Mouse (Mus musculus): ENCODE data around the gene Tesc. TPM values are rescaled to one million over a fixed set of nuclear protein-coding genes. Genes with fewer than 3 reads are reported as not detected.

Tesc gene
- polyA plus RNA-seq, 1 experiment = not detected

GRCm38 (mm10) chr5:118030022-118030675 is 2.6 kb downstream of the Tesc start:
- no peak for TF ChIP-seq GATA1 (IDR thresholded peaks at IDR 0.05; ENCODE audit: low read length)

- no peak for TF ChIP-seq GATA1 (IDR thresholded peaks at IDR 0.05; ENCODE audit: low read length)
Measured at GRCm38 (mm10) chr5:118031059-118031458, 3.5 kb downstream of the Tesc start.

GRCm38 (mm10) chr5:118031508-118031907 is 4.0 kb downstream of the Tesc start:
- no peak for TF ChIP-seq GATA1 (IDR thresholded peaks at IDR 0.05; ENCODE audit: low read length)

DNA sequence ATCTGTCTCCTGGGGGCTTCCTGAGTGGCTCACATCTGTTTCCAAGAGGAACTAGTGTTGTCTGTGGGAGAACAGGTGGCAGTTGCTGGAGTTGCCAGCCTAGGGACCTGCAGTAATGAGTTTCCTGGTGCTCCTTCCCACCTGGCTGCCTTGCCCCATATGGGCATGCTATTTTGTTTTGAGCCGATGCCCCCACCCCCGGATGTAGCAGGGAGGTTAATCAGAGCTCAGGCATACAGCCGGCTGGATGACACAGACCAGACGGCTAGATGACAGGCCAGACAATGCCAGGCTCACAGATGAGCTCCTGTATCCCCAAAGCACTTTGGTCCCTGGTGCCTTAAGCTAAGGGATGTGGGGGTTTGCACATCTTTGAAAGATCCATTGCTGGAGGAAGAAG is 5.8 kb downstream of the Tesc start:
- TF ChIP-seq GATA1 (IDR thresholded peaks at IDR 0.05; ENCODE audit: low read length) = no peak

DNA sequence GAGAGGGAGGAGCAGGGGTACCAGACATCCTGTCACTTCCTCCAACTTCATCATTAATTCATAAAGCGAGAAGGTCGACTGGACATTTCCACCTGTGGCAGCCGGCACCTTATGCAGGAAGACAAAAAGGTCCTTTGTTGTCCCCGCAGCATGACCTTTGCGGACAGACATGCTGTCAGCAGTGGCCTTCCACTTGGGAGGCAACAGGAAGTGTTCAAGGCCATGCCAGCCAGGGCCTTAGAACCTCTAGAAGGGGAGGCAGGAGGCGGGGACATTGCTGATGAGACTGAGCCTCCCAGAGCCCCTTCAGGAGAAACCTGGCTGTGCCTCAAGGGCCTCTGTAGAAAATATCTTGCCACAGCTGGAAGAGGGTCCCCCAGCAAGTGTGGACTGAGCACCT is 6.2 kb downstream of the Tesc start:
- no peak for TF ChIP-seq GATA1 (IDR thresholded peaks at IDR 0.05; ENCODE audit: low read length)

GRCm38 (mm10) chr5:118034632-118035031 is 7.1 kb downstream of the Tesc start:
- no peak for TF ChIP-seq GATA1 (IDR thresholded peaks at IDR 0.05; ENCODE audit: low read length)

GRCm38 (mm10) chr5:118035786-118036185 is 8.2 kb downstream of the Tesc start:
- TF ChIP-seq GATA1 (IDR thresholded peaks at IDR 0.05; ENCODE audit: low read length) = no peak

- no peak for TF ChIP-seq GATA1 (IDR thresholded peaks at IDR 0.05; ENCODE audit: low read length)
Measured at GRCm38 (mm10) chr5:118036888-118037797, 9.6 kb downstream of the Tesc start.

- TF ChIP-seq GATA1 (IDR thresholded peaks at IDR 0.05; ENCODE audit: low read length) = no peak
Measured at GRCm38 (mm10) chr5:118037798-118038484, 10.4 kb downstream of the Tesc start.

DNA sequence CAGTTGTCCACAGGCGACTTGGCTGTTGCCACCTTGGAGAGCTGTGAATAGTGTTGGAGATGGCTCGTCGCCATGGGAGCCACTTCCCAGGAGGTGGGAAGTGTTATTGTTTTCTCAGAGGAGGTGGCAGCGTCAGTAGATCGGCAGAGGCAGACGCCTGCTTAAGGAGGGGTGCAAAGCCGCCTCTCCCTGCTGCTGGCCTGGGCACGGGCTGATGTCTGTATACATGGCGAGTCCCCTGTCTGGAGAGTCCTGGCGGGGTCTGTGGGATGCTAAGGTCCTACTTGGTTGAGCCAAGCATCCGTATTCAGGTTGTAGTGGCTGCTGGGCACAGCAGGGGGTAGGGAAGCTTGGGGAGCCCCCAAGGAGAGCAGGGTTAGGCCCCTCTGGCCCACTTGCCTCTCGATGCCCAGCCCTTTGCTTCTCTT is 11.7 kb downstream of the Tesc start:
- no peak for TF ChIP-seq GATA1 (IDR thresholded peaks at IDR 0.05; ENCODE audit: low read length)

- no peak for TF ChIP-seq GATA1 (IDR thresholded peaks at IDR 0.05; ENCODE audit: low read length)
Measured at GRCm38 (mm10) chr5:118042599-118042998, 15.1 kb downstream of the Tesc start.

DNA sequence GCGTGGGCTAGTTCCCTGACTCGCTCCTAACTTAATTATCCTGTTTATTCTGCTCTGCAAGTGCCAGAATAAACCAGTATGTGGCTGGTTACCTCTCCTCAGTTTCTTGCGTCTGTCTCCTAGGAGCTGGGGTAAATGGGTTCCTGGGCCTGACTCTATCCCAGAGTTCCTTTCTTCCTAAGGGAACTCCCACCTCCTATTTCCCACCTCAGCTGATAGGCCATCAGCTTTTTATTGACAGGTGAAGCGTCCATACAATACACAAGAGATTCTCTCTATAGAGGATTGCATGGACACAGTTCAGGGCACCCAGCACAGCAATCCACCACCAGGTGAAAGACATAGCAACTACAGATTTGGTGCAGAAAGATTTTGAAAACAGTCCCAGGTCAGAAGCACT is 16.2 kb downstream of the Tesc start:
- TF ChIP-seq GATA1 (IDR thresholded peaks at IDR 0.05; ENCODE audit: low read length) = no peak

- no peak for TF ChIP-seq GATA1 (IDR thresholded peaks at IDR 0.05; ENCODE audit: low read length)
Measured at GRCm38 (mm10) chr5:118044907-118045306, 17.4 kb downstream of the Tesc start.

- no peak for TF ChIP-seq GATA1 (IDR thresholded peaks at IDR 0.05; ENCODE audit: low read length)
Measured at GRCm38 (mm10) chr5:118045385-118045784, 17.8 kb downstream of the Tesc start.

DNA sequence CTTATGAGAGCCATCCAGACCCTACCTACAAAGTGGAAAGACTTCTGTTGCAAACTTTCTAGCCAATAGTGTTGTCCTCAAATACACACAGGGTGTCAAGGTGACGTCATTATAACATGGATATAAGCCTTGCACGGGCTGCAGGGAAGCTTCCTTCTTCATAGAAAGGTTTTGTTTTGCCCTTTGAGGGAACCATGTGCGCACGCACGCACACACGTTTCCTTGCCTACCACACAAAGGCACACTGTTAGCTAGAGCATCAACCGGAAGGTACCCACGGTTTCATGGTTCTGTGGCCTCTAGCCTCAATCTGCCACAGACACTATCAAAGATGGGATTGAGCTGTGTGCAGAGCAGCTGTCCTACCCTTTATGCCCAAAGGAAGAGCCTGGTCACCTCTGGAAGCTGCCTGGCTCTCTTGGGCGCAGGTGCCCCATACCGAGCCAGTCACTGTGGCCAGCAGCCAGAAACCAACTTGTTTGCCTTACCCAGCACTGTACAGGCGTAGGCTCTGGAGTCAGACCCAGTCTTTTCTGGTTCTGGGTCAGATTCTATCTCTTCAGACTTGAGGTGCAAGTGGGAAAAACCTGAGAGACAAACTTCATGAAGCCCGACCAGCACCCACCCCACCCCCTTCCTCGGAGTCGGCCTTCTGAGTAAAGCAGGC is 19.7 kb downstream of the Tesc start:
- no peak for TF ChIP-seq GATA1 (IDR thresholded peaks at IDR 0.05; ENCODE audit: low read length)

- no peak for TF ChIP-seq GATA1 (IDR thresholded peaks at IDR 0.05; ENCODE audit: low read length)
Measured at GRCm38 (mm10) chr5:118048412-118048811, 20.9 kb downstream of the Tesc start.

All from G1E-ER4 (cell line).